Mouse (Mus musculus) fibroblast of lung, adult 2 months (primary cell): Measurements from ENCODE around the gene Card19.

Source experiments
- DNase-seq: peaks from one replicate; pipeline ENCODE4 v3.0.0-alpha.2; 2011; ENCODE audit warnings: low read depth

Gene Card19

DNA sequence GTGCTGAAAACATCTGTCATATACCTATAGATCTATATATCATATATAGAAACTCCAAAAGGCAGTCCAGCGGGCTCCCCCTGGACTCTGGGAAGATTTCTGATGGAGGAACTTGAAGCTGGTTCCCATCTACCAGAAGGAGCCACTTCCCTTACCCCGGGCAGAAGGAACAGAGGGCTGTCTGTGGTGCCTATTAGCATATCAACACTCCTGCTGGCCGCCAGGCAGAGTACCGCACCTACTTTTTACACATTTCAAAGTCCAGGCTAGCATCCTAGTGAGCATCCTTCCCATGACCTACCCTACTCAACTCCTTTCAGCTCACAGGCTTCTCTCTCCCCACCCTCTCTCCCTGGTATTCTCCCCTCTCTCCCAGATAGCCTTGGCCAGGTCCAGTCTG, 9.8 kb upstream of the Card19 start:
- DNase-seq, result no peak

DNA sequence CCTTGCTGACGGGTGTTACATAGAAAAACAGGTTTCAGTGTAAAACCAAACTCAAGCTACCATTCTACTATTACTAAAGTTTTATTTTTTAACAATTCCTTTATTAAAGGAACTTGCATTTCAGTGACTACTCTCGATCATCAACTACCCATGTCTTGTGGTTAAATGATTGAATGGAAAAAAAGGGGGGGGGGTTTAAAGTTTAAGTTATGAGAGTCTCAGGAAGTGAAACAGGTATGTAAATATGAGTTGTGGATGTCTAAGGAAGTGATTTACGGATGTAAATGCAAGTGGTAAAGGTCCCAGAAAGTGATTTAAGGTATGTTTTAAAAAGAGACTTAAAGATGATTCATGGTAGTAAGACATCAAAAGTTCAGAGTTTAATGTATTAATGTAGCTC, 9.3 kb upstream of the Card19 start:
- no peak for DNase-seq

DNA sequence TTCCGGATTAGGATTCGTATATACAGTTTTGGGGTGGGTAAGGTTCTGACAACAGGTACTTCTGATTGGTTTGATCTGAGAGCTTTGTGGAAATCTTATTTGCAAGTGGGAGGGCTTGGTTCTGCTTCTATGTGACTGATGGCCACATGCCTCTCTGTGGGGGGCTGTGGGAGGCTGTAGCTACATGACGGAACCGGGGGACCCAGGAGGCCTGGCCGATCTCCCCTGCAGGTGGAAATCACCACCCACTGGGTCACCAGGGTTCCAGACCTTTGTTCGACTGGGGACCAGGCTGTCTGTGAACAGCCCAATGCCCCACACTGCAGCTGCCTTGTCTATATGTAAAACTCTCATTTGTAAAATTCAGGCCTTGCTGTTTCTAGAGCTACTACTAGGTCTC, 8.9 kb upstream of the Card19 start:
- DNase-seq, result no peak

DNA sequence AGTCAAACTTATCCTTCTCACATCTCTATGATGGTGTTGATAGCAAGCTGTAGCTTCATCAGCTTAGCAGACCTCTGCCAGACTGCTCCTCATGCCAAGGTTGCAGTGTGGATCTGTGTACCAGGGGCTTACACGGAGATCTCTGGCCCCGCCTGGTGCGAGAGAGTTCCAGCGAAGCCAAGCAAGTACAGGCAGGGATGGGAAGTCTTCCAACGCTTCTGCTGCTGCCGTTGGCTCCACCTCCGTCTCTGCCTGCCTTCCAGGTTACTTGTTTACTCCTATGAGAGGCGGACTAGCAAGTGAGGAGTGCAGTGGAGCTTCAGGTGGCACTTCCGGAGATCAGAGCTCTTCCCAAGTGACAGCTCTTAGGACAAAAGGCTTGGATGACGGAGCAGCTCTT, 8.5 kb upstream of the Card19 start:
- DNase-seq, result no peak

- no peak for DNase-seq
Observed at GRCm38 (mm10) chr13:49220912-49221311, 5.1 kb upstream of the Card19 start.

GRCm38 (mm10) chr13:49219367-49219766, 3.5 kb upstream of the Card19 start:
- DNase-seq, result no peak

DNA sequence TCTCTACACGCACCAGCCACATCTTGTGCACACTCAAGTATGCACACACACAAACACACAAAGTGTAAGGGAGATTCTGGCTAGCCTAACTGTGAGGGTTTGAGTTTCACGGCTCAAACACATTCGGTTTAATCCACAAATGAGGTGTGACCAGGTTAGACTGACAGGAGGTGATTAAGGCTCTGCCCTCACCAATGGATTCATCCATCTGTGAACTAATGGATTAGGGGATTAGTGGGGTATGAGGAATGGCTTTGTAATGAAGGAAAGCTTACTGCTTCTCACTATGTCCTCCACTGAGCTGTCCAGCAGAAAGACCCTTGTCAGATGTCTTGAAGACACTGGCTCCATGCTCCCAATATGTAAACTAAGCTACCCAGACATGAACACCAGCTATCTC, 2.8 kb upstream of the Card19 start:
- no peak for DNase-seq

- DNase-seq, result no peak
Observed at GRCm38 (mm10) chr13:49216808-49217561, 1.1 kb upstream of the Card19 start.

- DNase-seq, result no peak
Observed at GRCm38 (mm10) chr13:49216220-49216552, 349 bp upstream of the Card19 start.

- no peak for DNase-seq
Observed at GRCm38 (mm10) chr13:49215128-49215503, 721 bp downstream of the Card19 start.

GRCm38 (mm10) chr13:49214454-49214853, 1.4 kb downstream of the Card19 start:
- DNase-seq, result no peak

DNA sequence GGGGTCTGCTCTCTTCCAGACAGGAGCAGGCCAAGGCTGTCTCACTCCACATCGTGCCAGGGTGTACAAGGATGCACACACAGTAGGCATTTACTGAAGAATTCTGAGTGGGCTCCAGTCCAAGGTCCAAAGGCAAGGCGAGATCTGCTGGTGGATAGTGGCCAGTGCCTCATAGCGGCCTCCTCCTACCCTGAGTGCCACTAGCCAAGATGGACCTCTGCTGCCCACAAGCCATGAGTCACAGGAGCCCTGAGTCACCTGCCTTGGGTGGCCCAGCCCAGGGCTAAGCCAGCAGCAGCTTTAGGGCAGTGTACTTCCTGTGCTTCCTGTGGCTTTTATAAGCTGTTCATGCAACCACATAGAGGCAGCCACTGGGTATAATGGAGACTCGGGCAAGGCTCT, 2.3 kb downstream of the Card19 start:
- peak; percentile 90 for DNase-seq

DNA sequence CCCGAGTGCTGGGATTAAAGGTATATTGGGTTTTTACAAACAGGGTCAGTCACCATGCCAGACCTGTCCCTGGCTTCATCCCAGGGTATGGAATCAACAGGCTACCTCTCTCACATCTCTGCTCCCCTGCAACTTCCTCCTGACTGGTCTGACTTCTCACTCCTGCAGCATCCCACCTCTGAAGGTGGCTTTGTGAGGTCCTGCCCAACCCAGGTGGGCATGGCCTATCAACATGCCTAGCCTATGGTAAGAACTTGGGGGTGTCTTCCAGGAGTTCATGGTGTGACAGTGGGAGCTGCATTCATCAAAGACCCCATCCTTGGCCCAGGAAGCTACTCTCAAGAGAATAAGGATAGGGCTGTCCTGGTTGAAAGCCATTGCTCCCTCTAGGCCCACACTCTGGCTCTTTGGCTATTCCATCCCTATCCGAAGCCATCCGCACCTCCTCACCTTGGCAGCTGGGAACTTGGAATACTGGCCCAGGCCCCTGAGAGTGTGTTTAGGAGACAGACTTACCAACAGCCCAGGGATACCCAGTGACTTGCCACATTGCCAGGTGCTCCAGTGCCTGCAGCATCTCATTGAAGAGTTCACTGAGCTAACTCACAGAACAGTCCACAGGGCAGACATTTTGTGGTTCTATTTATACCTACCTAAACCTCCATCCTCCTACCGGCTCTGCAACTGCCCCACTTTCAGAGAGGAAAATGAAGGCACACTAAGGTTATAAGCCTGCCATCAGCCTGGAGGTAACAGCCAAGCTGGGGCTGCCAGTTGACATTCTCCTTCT, 2.9 kb downstream of the Card19 start:
- DNase-seq, result no peak

GRCm38 (mm10) chr13:49209306-49209705, 6.5 kb downstream of the Card19 start:
- no peak for DNase-seq

- no peak for DNase-seq
Observed at GRCm38 (mm10) chr13:49206341-49206740, 9.5 kb downstream of the Card19 start.

GRCm38 (mm10) chr13:49205381-49205998, 10.3 kb downstream of the Card19 start:
- DNase-seq, result peak; percentile 93

DNA sequence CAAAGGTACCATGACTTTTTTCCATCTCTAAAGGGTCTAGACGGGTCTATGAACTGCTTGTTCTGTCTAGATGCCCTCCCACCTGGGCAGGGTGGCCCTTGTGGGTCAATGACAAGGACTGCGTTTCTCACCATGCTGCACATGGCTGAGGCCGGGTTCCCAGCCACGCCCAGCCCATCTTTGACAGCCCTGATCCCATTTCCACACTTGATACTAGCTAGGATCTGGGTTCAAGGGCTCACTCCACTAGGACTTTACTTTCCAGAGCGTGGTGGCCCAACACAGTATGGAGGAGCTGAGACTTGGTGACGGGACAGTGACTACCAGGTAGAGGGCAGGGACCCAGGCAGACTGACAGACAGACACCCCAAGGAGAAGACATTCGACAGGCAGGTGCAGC, 13.3 kb downstream of the Card19 start:
- no peak for DNase-seq

DNA sequence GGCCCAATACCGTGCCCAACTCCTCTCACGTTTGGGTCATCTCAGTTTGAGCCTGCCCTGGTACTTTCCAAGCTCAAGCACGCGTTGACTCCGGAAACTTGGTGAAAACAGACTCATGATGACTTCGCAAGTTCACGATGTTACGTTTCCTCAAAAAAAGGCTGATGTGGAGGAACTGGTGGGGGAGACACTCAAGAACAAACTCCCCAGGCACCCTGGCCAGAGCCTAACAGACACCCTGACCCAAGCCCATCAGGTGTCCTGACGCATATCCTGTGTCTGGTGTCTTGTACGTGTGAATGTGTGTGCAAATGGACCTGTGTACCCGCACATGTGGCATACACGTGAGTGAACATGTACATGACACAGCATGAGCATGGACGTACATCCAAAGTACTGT, 15.1 kb downstream of the Card19 start:
- DNase-seq, result no peak

DNA sequence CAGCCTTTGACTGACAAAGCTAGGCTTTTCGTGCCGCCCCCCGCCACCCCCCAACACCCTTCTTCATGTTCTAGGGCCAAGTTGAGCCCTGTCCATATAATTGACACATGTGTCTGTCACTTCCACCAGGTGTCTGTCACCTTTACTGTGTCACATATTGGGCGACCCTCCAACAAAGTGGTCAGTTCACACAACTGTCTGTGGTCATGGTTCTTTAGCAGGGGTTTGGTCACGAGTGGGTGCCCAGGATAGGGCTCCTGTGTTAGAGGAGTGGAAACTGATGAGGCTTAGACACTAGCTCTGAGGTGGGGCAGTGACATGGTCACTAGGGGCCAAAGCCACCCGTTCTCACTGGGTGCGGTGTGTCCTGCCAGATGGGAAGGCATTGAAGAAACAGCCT, 15.9 kb downstream of the Card19 start:
- DNase-seq, result no peak

GRCm38 (mm10) chr13:49198734-49199133, 17.1 kb downstream of the Card19 start:
- DNase-seq, result no peak

DNA sequence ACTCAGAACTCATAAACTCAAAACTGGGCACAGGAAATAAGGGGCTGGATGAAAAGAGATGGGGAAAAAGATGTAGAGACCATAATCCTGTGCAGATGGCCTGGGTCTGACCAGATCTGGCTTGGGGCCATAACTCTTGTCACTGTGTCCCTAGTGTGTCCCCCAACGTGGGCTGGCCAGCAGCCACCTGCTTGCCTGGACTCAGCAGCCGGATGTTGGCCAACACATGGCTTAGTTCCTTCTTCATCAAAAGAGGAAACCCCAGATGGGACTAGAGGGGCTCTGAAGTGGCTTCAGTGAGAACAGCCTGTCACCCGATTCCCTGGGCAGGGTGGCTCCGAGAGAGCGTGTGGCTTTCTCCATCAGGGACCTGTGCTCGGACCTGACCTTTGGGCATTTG, 19.1 kb downstream of the Card19 start:
- DNase-seq, result no peak

- DNase-seq, result no peak
Observed at GRCm38 (mm10) chr13:49196211-49196610, 19.6 kb downstream of the Card19 start.

- DNase-seq, result no peak
Observed at GRCm38 (mm10) chr13:49195651-49196050, 20.2 kb downstream of the Card19 start.
